Mouse (Mus musculus) urinary bladder, postnatal 10 days (tissue): ENCODE measurements around the gene Il2rb.

ENCODE experiments used
- DNase-seq: peaks from one replicate; pipeline ENCODE4 v3.0.0; 2022; ENCODE audit warnings: low spot score

Gene Il2rb

GRCm38 (mm10) chr15:78520112-78520715 lies 25.1 kb upstream of the Il2rb start:
- no peak for DNase-seq

GRCm38 (mm10) chr15:78518221-78518620 lies 23.1 kb upstream of the Il2rb start:
- no peak for DNase-seq

GRCm38 (mm10) chr15:78515759-78516158 lies 20.7 kb upstream of the Il2rb start:
- no peak for DNase-seq

GRCm38 (mm10) chr15:78514393-78515146 lies 19.5 kb upstream of the Il2rb start:
- peak; percentile 49 for DNase-seq

- DNase-seq = no peak
These were observed 17.9 kb upstream of the Il2rb start for GRCm38 (mm10) chr15:78513019-78513418.

GRCm38 (mm10) chr15:78511951-78512350 lies 16.9 kb upstream of the Il2rb start:
- DNase-seq = no peak

- no peak for DNase-seq
These were observed 15.7 kb upstream of the Il2rb start for GRCm38 (mm10) chr15:78510736-78511135.

GRCm38 (mm10) chr15:78510121-78510576 lies 15.1 kb upstream of the Il2rb start:
- no peak for DNase-seq

- DNase-seq = no peak
These were observed 14.3 kb upstream of the Il2rb start for GRCm38 (mm10) chr15:78509297-78509899.

- no peak for DNase-seq
These were observed 13.4 kb upstream of the Il2rb start for GRCm38 (mm10) chr15:78508443-78508842.

- DNase-seq = no peak
These were observed 10.5 kb upstream of the Il2rb start for GRCm38 (mm10) chr15:78505541-78505940.

GRCm38 (mm10) chr15:78504816-78505215 lies 9.7 kb upstream of the Il2rb start:
- no peak for DNase-seq

GRCm38 (mm10) chr15:78504013-78504412 lies 8.9 kb upstream of the Il2rb start:
- no peak for DNase-seq

GRCm38 (mm10) chr15:78502437-78503132 lies 7.5 kb upstream of the Il2rb start:
- DNase-seq = no peak

GRCm38 (mm10) chr15:78493401-78494010 lies 1.6 kb downstream of the Il2rb start:
- no peak for DNase-seq

- DNase-seq = no peak
These were observed 3.8 kb downstream of the Il2rb start for GRCm38 (mm10) chr15:78491301-78491700.

GRCm38 (mm10) chr15:78489906-78490305 lies 5.2 kb downstream of the Il2rb start:
- no peak for DNase-seq

GRCm38 (mm10) chr15:78489248-78489647 lies 5.8 kb downstream of the Il2rb start:
- no peak for DNase-seq

GRCm38 (mm10) chr15:78487066-78487465 lies 8.0 kb downstream of the Il2rb start:
- DNase-seq = no peak

GRCm38 (mm10) chr15:78486564-78486963 lies 8.5 kb downstream of the Il2rb start:
- DNase-seq = no peak

GRCm38 (mm10) chr15:78483311-78483710 lies 11.8 kb downstream of the Il2rb start:
- DNase-seq = no peak

- DNase-seq = no peak
These were observed 12.6 kb downstream of the Il2rb start for GRCm38 (mm10) chr15:78482518-78482917.
